In genomic region chr7:34644591-34644990, GRCm38 (mm10) we compare ENCODE assay signal across 17 mouse cellular contexts. TPM values are rescaled to one million over a fixed set of nuclear protein-coding genes. Genes with fewer than 3 reads are reported as not detected.
"Had no signal": no experiment of that assay in that cellular context is flagged by ENCODE, and none has a peak within 500 bp of the region (broad histone marks: within the 10 kb centered on the region; RNA-seq: fewer than 3 reads in every experiment).

No protein-coding gene starts in this region.

- H3K27ac ChIP-seq: liver, embryonic 13.5 days; lung, embryonic 15.5 days; macrophage; neural tube, embryonic 15.5 days had no signal

- H3K4me2 ChIP-seq: kidney, embryonic 15.5 days; liver, embryonic 13.5 days; lung, embryonic 15.5 days; neural tube, embryonic 15.5 days had no signal

- H3K4me1 ChIP-seq: liver, embryonic 13.5 days; megakaryocyte, embryonic 14.5 days had no signal

- ATAC-seq: liver, postnatal 0 days had no signal

- H3K27me3 ChIP-seq: kidney, embryonic 15.5 days; liver, embryonic 13.5 days; lung, embryonic 15.5 days; neural tube, embryonic 15.5 days had no signal

- H3K9ac ChIP-seq: kidney, embryonic 15.5 days; liver, embryonic 13.5 days; liver, postnatal 0 days; lung, embryonic 15.5 days; neural tube, embryonic 15.5 days had no signal

- DNase-seq: kidney, adult 2 months; kidney, postnatal 14 days; left cerebral cortex, postnatal 4 days; liver; liver, embryonic 13.5 days; liver, postnatal 0 days; lung, postnatal 14 days; right cerebral cortex, postnatal 4 days; spleen, adult 18-20 months; thymus, adult 18-20 months; thymus, postnatal 14 days had no signal

- H3K4me3 ChIP-seq: kidney, embryonic 15.5 days; liver, embryonic 13.5 days; lung, embryonic 15.5 days; megakaryocyte, embryonic 14.5 days; myocyte; neural tube, embryonic 15.5 days had no signal

- H3K9me3 ChIP-seq: kidney, embryonic 15.5 days; liver, embryonic 13.5 days; lung, embryonic 15.5 days; neural tube, embryonic 15.5 days had no signal

RNA-seq across cellular contexts. Expression of gene Kctd15, which starts 11.9 kb away (rescaled TPM):
- polyA plus RNA-seq: macrophage had no signal
